Mouse (Mus musculus): ENCODE measurements around the gene Eps8l3. TPM values are rescaled to one million over a fixed set of nuclear protein-coding genes. Genes with fewer than 3 reads are reported as not detected.

Gene Eps8l3
- not detected in 2 replicates for polyA plus RNA-seq (2012; ENCODE audit: insufficient read depth, insufficient read length, missing spikeins)

- H3K4me3 ChIP-seq (ENCODE audit: insufficient read depth, low read length), result no peak within 1 kb of the TSS
- TF ChIP-seq CTCF (IDR thresholded peaks at IDR 0.05; ENCODE audit: low read depth, low read length), result no peak
- TF ChIP-seq POLR2A (IDR thresholded peaks at IDR 0.05; ENCODE audit: borderline replicate concordance, low read depth, low read length), result no peak
- H3K27ac ChIP-seq (ENCODE audit: insufficient read depth, low read depth, low read length), result no peak within 1 kb of the TSS
- peaks cover 4% of the 10 kb centered on the region; the same call in 1 of the 2 replicates for H3K4me1 ChIP-seq (ENCODE audit: control insufficient read depth, insufficient read depth, low read length)
These were observed at the start of gene Eps8l3 for GRCm38 (mm10) chr3:107877005-107877404. Gene Eps8l3 (plus strand): TSS chr3:107877229.

DNA sequence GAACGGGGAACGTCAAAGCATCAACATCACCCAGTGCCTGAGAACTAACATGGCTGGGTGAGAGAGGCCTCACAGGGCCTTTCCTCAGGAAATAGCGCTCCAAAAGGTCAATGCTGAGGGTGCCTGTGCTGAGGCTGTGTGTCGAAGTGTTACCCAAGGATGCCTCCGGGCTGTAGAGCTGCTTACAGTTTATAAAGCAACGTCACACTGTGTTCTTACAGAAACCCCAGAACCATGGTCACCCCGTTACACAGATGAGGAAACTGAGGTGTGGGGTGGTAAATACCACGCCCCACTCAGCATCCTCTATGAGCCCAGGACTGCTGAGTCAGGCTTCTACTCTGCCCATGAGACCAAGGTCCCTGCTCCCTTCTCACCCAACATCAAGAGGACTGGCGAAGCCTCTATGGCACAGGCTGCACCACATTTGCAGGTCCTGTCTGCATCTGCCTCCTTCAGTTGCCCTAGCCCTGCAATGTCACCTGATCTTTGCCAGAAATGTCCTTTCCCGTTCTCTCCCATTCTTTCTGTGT lies 49.1 kb upstream of the Eps8l3 start:
- Histone ChIP-seq H3K4me1 (ENCODE audit: control insufficient read depth, insufficient read depth, low read length) (peaks cover 30% of the 10 kb centered on the region), H3K27ac (ENCODE audit: insufficient read depth, low read depth, low read length) (no peak overlapping the region), H3K4me3 (ENCODE audit: insufficient read depth, low read length) (no peak overlapping the region)
- TF ChIP-seq CTCF (IDR thresholded peaks at IDR 0.05; ENCODE audit: low read depth, low read length) (no peak), POLR2A (IDR thresholded peaks at IDR 0.05; ENCODE audit: borderline replicate concordance, low read depth, low read length) (no peak)

GRCm38 (mm10) chr3:107828518-107828917 lies 48.5 kb upstream of the Eps8l3 start:
- Histone ChIP-seq H3K4me1 (ENCODE audit: control insufficient read depth, insufficient read depth, low read length) (peaks cover 35% of the 10 kb centered on the region), H3K4me3 (ENCODE audit: insufficient read depth, low read length) (no peak overlapping the region), H3K27ac (ENCODE audit: insufficient read depth, low read depth, low read length) (no peak overlapping the region)
- TF ChIP-seq CTCF (IDR thresholded peaks at IDR 0.05; ENCODE audit: low read depth, low read length) (no peak), POLR2A (IDR thresholded peaks at IDR 0.05; ENCODE audit: borderline replicate concordance, low read depth, low read length) (no peak)

DNA sequence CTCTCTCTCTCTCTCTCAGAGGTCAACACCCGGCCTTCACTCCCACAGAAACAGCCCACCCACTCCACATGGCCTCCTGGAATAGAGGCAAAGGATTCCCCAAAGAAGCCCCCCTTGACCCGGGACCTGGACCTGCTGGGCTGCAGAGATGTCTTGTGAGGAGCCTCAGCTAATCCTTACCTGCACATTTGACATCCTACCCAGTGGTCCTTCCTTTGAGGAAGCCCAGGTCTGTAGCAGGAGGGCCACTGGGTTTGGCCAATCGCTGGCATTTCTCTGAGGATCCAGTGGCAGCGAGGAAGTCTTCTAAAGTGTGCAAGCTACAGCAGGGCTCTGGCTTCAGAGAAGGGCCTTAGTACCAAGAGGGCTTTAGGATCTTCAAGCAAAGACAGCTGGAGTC lies 48.0 kb upstream of the Eps8l3 start:
- H3K27ac ChIP-seq (ENCODE audit: insufficient read depth, low read depth, low read length), result no peak overlapping the region
- H3K4me3 ChIP-seq (ENCODE audit: insufficient read depth, low read length), result no peak overlapping the region
- peaks cover 32% of the 10 kb centered on the region for H3K4me1 ChIP-seq (ENCODE audit: control insufficient read depth, insufficient read depth, low read length)
- TF ChIP-seq POLR2A (IDR thresholded peaks at IDR 0.05; ENCODE audit: borderline replicate concordance, low read depth, low read length) (no peak), CTCF (IDR thresholded peaks at IDR 0.05; ENCODE audit: low read depth, low read length) (no peak)

DNA sequence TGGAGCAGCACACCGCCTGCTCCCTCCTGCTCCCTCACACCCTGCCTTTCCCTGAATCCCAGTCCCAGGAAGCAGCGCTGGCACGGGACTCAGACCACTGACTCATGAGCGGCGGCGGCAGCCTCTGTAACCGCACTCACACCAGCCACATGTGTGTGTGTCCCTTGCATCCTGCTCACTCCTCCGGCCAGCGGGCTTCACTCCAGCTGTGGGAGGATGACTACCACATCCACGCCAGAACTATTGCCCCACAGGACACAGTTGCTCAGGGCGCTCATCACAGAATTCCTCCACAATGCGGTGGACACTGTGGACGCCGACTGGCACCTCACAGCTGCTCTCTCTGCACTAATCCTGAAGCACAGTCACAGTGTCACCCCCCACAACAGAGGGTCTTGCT lies 47.4 kb upstream of the Eps8l3 start:
- Histone ChIP-seq H3K4me3 (ENCODE audit: insufficient read depth, low read length) (no peak overlapping the region), H3K27ac (ENCODE audit: insufficient read depth, low read depth, low read length) (no peak overlapping the region), H3K4me1 (ENCODE audit: control insufficient read depth, insufficient read depth, low read length) (peaks cover 30% of the 10 kb centered on the region)
- TF ChIP-seq CTCF (IDR thresholded peaks at IDR 0.05; ENCODE audit: low read depth, low read length) (no peak), POLR2A (IDR thresholded peaks at IDR 0.05; ENCODE audit: borderline replicate concordance, low read depth, low read length) (no peak)

- H3K4me3 ChIP-seq (ENCODE audit: insufficient read depth, low read length), result no peak overlapping the region
These were observed 45.0 kb upstream of the Eps8l3 start for GRCm38 (mm10) chr3:107831875-107832554.

DNA sequence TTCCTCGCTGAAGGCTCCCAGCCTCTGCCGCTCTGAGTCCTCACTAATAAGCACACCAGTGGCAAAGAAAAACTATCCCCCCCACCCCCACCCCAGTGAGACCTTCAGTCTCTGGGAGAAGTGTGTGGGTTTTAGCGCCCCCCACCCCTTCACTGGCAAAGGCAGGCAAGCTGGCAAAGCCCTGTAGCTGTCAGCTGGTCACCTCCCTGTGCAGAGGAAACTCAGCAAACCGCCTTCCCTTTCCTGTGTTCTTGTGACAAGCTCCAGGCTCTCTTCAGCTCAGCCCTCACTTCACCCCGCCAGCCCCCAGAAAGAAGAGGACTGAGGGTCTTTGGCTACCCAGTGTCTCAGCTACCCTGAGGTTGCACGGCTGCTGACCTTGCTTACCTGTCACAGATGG lies 44.4 kb upstream of the Eps8l3 start:
- no peak overlapping the region for H3K27ac ChIP-seq (ENCODE audit: insufficient read depth, low read depth, low read length)
- H3K4me1 ChIP-seq (ENCODE audit: control insufficient read depth, insufficient read depth, low read length), result peaks cover 24% of the 10 kb centered on the region
- no peak overlapping the region for H3K4me3 ChIP-seq (ENCODE audit: insufficient read depth, low read length)
- TF ChIP-seq POLR2A (IDR thresholded peaks at IDR 0.05; ENCODE audit: borderline replicate concordance, low read depth, low read length) (no peak), CTCF (IDR thresholded peaks at IDR 0.05; ENCODE audit: low read depth, low read length) (no peak)

More at GRCm38 (mm10) chr3:107831875-107832554, 45.0 kb upstream of the Eps8l3 start:
- TF ChIP-seq POLR2A (IDR thresholded peaks at IDR 0.05; ENCODE audit: borderline replicate concordance, low read depth, low read length) (no peak), CTCF (IDR thresholded peaks at IDR 0.05; ENCODE audit: low read depth, low read length) (no peak)
- Histone ChIP-seq H3K4me1 (ENCODE audit: control insufficient read depth, insufficient read depth, low read length) (peaks cover 24% of the 10 kb centered on the region), H3K27ac (ENCODE audit: insufficient read depth, low read depth, low read length) (no peak overlapping the region)

DNA sequence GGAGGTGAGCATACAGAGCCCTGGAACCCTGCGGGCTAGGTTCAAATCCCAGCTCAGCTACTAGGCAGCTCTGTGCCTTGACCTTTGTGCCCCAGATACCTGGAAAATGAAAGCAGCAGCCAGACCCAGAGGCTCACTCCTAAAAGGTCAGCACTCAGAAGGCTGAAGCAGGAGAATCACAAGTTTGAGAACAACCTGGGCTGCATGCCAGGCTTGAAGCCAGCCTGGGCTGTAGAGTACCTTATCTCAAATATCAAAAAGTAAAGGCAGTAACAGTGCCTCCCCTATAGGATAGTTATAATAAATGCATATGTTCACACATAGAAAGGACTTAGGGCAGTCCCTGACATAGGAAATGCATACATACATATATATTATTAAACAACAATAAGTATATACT lies 43.7 kb upstream of the Eps8l3 start:
- H3K4me3 ChIP-seq (ENCODE audit: insufficient read depth, low read length), result no peak overlapping the region
- H3K4me1 ChIP-seq (ENCODE audit: control insufficient read depth, insufficient read depth, low read length), result peaks cover 24% of the 10 kb centered on the region
- no peak for TF ChIP-seq CTCF (IDR thresholded peaks at IDR 0.05; ENCODE audit: low read depth, low read length)
- TF ChIP-seq POLR2A (IDR thresholded peaks at IDR 0.05; ENCODE audit: borderline replicate concordance, low read depth, low read length), result no peak
- H3K27ac ChIP-seq (ENCODE audit: insufficient read depth, low read depth, low read length), result no peak overlapping the region

DNA sequence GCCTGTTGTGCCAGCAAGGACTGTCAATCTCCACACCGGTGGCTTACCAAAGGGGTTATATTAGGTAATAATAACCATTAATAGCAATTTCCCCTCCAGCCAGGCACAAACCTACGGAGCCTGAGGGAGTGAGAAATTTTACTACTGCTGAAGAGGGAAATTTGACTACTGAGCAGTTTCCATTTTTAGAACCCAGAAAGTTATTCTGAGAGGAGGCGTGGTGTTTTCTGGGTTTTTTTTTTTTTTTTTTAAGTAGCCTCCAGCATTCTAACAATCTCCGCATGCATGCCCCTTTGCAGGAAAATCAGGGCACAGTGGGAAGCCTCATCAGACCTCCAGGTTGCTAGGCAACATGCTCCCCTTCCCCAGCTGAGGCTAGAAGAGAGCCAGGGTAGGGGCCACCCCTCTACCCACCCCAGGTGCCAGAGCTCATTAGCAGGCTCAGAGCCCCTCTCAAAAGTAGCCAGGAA lies 43.1 kb upstream of the Eps8l3 start:
- Histone ChIP-seq H3K27ac (ENCODE audit: insufficient read depth, low read depth, low read length) (no peak overlapping the region), H3K4me1 (ENCODE audit: control insufficient read depth, insufficient read depth, low read length) (peaks cover 24% of the 10 kb centered on the region), H3K4me3 (ENCODE audit: insufficient read depth, low read length) (no peak overlapping the region)
- TF ChIP-seq CTCF (IDR thresholded peaks at IDR 0.05; ENCODE audit: low read depth, low read length) (no peak), POLR2A (IDR thresholded peaks at IDR 0.05; ENCODE audit: borderline replicate concordance, low read depth, low read length) (no peak)

- H3K4me3 ChIP-seq (ENCODE audit: insufficient read depth, low read length), result no peak overlapping the region
- peaks cover 22% of the 10 kb centered on the region for H3K4me1 ChIP-seq (ENCODE audit: control insufficient read depth, insufficient read depth, low read length)
- no peak for TF ChIP-seq CTCF (IDR thresholded peaks at IDR 0.05; ENCODE audit: low read depth, low read length)
- TF ChIP-seq POLR2A (IDR thresholded peaks at IDR 0.05; ENCODE audit: borderline replicate concordance, low read depth, low read length), result no peak
- H3K27ac ChIP-seq (ENCODE audit: insufficient read depth, low read depth, low read length), result no peak overlapping the region
These were observed 41.7 kb upstream of the Eps8l3 start for GRCm38 (mm10) chr3:107835301-107835700.

Data from bone marrow macrophage, adult 2 months (primary cell).